Mouse (Mus musculus): ENCODE measurements around the gene Mael. TPM values are rescaled to one million over a fixed set of nuclear protein-coding genes. Genes with fewer than 3 reads are reported as not detected.

The Mael gene
- polyA plus RNA-seq, 1 experiment from 2014 or later = 0.18 TPM

DNA sequence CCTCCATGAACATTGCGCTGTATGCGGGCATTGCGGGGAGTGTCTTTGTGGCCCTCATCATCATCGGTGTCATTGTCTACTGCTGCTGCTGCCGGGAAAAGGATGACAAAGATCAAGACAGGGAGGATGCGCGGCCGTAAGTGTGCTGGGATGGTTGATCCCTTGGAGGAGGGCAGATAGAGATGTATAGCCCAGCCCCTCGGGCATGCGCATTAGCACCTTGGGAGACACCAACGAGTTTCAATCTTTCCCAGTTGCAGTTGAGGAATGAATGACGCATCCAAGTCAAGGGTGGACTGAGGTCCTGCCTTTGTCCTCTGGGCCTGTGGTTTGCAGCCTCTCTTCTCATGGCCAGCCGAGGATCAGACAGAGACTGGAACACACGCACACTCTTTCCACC is 74.0 kb downstream of the Mael start:
- Histone ChIP-seq H3K36me3 (no peaks in the 10 kb centered on the region), H3K27me3 (peaks cover 8% of the 10 kb centered on the region), H3K9me3 (no peaks in the 10 kb centered on the region), H3K4me2 (replicated peaks) (no peak overlapping the region), H3K9ac (no peak overlapping the region), H3K27ac (no peak overlapping the region), H3K4me3 (no peak overlapping the region), H3K4me1 (no peaks in the 10 kb centered on the region)
- 91% methylated on average over 14 of the region's 14 CpGs for WGBS
- ATAC-seq (ENCODE audit: low FRiP score, low read depth) = no peak

DNA sequence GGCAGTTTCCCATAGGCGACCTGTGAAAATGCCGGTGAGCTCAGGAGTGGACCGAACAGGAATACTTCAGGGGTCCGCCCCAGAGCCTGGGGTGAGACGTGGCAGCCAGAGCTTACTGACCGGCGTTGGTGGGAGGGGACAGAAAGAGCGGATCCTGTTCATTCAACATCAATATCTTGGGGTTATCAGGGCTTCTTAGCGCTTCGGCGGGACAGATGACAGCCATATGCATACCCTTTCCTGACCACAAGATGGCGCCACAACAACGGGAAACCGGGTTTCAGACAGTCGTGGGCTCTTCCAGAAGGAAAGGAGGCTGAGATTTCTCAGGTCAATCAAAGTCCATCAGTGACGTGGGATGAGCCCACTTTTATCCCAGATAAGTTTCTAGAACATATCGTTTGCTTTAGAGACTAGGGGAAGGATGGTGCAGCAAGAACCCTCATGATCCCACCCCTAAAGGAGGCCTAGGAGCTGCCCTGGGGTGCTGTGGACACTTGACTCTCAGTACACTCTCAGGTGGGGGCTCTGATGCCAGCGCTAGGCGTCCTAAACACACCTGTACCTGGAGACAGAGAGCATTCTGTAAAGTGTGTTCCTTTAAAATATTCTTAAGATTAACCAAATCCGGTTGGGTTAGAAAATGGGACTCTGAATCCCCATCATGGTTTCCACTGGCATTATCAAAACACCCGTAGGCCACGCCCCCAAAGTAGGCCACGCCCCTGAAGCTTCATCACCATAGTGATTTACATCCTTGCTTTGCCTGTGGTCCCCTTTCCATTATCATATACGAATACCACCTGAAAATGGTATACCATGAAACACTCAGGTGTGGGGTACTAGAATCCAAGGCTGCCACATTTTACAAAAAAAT is 77.7 kb downstream of the Mael start:
- Histone ChIP-seq H3K4me1 (no peaks in the 10 kb centered on the region), H3K9me3 (no peaks in the 10 kb centered on the region), H3K4me2 (replicated peaks) (peak overlapping the region; percentile 46), H3K4me3 (peak overlapping the region; percentile 19; the same call in 1 of the 2 replicates), H3K36me3 (no peaks in the 10 kb centered on the region), H3K9ac (0 out of 2 replicates have a peak overlapping the region, but pooled peaks have one; percentile 1), H3K27ac (no peak overlapping the region), H3K27me3 (peaks cover 34% of the 10 kb centered on the region)
- 14% methylated on average over 24 of the region's 24 CpGs for WGBS
- peak; percentile 49; the same call in 1 of the 2 replicates for ATAC-seq (ENCODE audit: low FRiP score, low read depth)

DNA sequence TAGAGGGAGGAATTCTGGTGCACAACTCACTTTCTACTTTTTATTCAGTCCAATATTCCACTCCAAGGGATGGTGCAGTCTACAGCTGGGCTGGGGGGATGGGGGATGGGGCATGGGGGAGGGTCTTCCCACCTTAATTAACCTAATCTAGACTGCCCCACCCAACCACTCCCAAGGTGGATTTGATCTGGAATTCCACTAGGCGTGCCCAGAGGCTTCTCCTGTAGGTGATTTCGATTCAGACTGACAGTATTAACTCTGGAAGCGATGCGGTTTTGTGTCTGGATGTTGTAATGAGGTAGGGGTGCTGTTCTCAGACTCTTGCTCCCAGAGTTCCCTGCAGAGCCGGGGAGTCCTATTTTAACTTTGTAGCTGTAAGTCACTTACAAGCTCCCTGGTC is 78.4 kb downstream of the Mael start:
- H3K9me3 ChIP-seq = no peaks in the 10 kb centered on the region
- no peaks in the 10 kb centered on the region for H3K4me1 ChIP-seq
- no peak for ATAC-seq (ENCODE audit: low FRiP score, low read depth)
- H3K4me2 ChIP-seq (replicated peaks) = peak overlapping the region; percentile 46
- WGBS = 46% methylated on average over 5 of the region's 5 CpGs
- H3K9ac ChIP-seq = 0 out of 2 replicates have a peak overlapping the region, but pooled peaks have one; percentile 1
- H3K36me3 ChIP-seq = no peaks in the 10 kb centered on the region
- H3K27ac ChIP-seq = no peak overlapping the region
- peaks cover 41% of the 10 kb centered on the region for H3K27me3 ChIP-seq
- H3K4me3 ChIP-seq = no peak overlapping the region

DNA sequence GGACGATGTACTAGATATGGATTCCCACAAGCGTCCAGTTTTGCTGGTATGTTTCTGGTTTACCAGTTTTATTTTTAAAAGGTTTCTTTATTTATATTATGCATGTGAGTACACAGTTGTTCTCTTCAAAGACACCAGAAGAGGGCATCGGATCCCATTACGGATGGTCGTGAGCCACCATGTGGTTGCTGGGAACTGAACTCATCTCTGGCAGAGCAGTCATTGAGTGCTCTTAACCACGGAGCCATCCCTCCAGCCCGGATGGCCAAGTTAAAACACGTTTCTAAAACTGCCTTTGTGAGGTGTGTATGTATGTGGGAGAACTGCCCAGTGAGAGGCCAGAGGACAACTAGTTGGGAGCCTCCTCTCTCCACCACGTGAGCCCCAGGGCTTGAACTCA is 79.9 kb downstream of the Mael start:
- Histone ChIP-seq H3K27ac (no peak overlapping the region), H3K4me2 (replicated peaks) (no peak overlapping the region)

DNA sequence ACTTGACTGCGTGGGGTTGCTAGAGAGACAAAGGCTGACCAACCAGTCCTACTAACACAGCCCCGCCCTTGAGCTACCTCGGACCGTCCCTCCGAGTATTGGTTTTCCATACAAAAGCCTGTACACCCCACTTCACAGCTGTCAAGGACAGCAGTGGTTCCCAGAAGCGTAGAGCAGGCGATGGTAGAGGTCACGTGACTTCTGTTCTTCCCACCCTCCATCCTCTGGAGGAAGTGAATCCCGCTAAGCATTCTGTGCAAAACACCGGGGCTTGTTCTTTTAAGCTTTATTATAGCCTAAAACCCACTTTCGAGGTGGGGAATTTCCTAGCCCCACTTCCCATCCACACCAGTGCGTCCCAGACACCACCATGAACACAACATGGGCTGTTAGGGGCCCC is 80.8 kb downstream of the Mael start:
- no peak for ATAC-seq (ENCODE audit: low FRiP score, low read depth)
- WGBS = 87% methylated on average over 12 of the region's 12 CpGs
- H3K9ac ChIP-seq = no peak overlapping the region
- no peak overlapping the region for H3K4me2 ChIP-seq (replicated peaks)
- no peaks in the 10 kb centered on the region for H3K9me3 ChIP-seq
- H3K36me3 ChIP-seq = no peaks in the 10 kb centered on the region
- H3K27me3 ChIP-seq = peaks cover 50% of the 10 kb centered on the region
- no peak overlapping the region for H3K27ac ChIP-seq
- no peak overlapping the region for H3K4me3 ChIP-seq
- H3K4me1 ChIP-seq = peaks cover 3% of the 10 kb centered on the region; the same call in 1 of the 2 replicates

More for the DNA sequence above, 79.9 kb downstream of the Mael start:
- Histone ChIP-seq H3K4me3 (no peak overlapping the region), H3K27me3 (peaks cover 50% of the 10 kb centered on the region), H3K36me3 (no peaks in the 10 kb centered on the region), H3K9me3 (no peaks in the 10 kb centered on the region), H3K4me1 (peaks cover 3% of the 10 kb centered on the region; the same call in 1 of the 2 replicates), H3K9ac (no peak overlapping the region)
- no peak for ATAC-seq (ENCODE audit: low FRiP score, low read depth)
- 67% methylated on average over 9 of the region's 9 CpGs for WGBS

DNA sequence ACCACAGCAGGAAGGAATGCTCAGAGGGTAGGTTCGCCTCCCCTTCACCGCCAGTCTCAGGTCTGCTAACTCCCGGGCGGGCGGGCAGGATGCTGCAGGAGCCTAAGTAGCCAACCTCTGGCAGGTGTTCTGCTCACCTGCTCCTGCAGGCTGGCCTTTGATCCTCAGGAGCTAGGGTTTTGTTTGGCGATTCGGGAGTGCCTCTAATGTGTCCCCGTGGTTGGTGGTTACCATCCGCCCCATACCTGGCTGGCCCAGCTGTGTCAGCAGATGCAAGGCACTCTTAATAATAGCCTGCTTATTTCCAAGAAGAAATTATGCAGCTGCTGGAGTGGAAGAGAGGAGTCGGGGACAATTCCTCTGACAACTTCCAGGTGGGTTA is 83.4 kb downstream of the Mael start:
- H3K9ac ChIP-seq = no peak overlapping the region
- H3K4me1 ChIP-seq = peaks cover 3% of the 10 kb centered on the region; the same call in 1 of the 2 replicates
- H3K36me3 ChIP-seq = no peaks in the 10 kb centered on the region
- no peaks in the 10 kb centered on the region for H3K9me3 ChIP-seq
- no peak overlapping the region for H3K27ac ChIP-seq
- H3K4me2 ChIP-seq (replicated peaks) = no peak overlapping the region
- H3K4me3 ChIP-seq = no peak overlapping the region
- WGBS = 36% methylated on average over 10 of the region's 10 CpGs
- peaks cover 47% of the 10 kb centered on the region for H3K27me3 ChIP-seq
- ATAC-seq (ENCODE audit: low FRiP score, low read depth) = no peak

DNA sequence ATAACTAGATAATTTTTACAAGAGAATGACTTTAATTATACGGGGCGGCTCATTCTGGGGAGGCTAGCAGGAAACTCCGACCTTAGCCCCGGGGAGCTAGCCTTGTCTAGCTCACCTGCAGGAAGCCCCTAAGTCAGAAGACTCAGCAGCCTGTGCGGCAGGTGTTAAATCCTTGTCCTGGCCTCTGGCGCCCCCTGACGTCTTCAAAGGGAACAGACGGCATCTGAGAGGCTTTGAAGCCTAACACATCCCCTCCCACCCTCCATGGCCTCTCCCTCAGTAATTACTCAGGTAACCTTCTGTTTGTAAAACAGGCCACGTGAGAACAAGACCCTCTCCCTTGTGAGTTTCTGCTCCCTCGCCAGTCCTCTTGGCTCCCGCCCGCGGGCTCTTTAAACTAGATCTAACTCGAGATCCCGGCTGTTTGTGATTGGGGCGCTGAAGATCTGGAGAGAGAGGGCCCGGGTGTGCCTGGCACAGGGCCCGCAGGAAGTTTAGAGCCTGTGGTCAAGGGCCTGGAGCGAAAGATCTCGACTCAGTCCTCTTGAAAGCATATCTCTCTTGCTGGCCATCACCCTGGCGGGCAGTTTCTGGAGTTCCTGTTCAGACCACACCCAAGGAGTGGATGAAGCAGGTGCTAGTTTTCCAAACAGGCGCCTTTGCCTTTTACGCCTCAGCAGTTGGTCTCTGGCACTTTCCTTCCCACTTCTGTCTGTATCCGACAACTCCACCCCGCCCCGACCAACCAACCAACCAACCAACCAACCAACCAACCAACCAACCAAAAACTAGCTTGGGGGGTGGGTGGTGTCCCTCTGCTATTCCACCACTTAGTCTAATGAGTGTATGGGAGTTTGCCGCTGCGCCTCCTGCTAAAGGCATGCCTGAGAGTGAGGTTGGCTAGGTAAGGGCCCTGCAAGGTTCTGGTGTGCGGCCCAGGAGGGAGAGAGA is 84.1 kb downstream of the Mael start:
- Histone ChIP-seq H3K9ac (0 out of 2 replicates have a peak overlapping the region, but pooled peaks have one; percentile 31), H3K4me1 (peaks cover 3% of the 10 kb centered on the region; the same call in 1 of the 2 replicates), H3K4me3 (peak overlapping the region; percentile 15; the same call in 1 of the 2 replicates), H3K27me3 (peaks cover 40% of the 10 kb centered on the region), H3K4me2 (replicated peaks) (peak overlapping the region; percentile 56), H3K9me3 (no peaks in the 10 kb centered on the region), H3K27ac (no peak overlapping the region), H3K36me3 (no peaks in the 10 kb centered on the region)
- peak; percentile 29; the same call in 1 of the 2 replicates for ATAC-seq (ENCODE audit: low FRiP score, low read depth)
- 7% methylated on average over 29 of the region's 29 CpGs for WGBS

DNA sequence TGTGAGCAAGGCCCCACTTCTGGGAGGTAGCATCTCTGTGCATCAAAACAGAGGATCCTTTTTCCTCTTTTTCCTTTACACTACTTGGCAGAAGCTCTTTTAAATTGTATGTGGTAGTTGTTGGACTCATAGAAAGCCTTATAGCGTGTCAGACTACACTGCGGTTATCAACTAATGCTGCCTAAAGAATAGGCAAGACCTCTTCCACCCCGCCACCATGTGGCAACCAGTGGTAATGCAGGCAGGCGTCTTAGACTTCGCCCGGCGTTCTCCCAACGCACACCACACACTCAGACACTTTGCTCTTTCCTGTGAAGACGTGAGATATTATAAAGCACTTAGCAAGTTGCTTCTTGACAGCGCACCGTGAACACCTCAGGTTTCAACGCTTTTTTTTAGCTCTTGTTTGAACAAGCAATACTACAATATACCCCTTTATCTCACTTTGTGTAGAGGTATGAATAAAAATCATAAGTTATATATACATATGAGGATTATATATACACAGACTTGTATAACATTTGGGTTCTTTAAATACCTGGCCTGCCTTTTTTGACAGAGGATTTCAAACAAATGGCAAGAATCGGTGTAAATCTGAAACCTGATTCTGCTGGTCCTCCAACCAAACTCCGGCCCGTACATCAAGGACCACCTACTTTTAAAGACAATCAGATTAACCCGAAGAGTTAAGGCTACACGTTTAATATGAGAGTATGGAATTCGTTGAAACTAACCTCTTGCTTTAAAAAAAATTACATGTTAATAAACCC is 85.0 kb downstream of the Mael start:
- Histone ChIP-seq H3K4me3 (no peak overlapping the region), H3K9ac (no peak overlapping the region), H3K4me2 (replicated peaks) (no peak overlapping the region; the same call in 1 of the 2 replicates), H3K27me3 (peaks cover 34% of the 10 kb centered on the region), H3K9me3 (no peaks in the 10 kb centered on the region), H3K36me3 (no peaks in the 10 kb centered on the region), H3K27ac (no peak overlapping the region), H3K4me1 (peaks cover 3% of the 10 kb centered on the region; the same call in 1 of the 2 replicates)
- peak; percentile 29; the same call in 1 of the 2 replicates for ATAC-seq (ENCODE audit: low FRiP score, low read depth)
- 10% methylated on average over 18 of the region's 18 CpGs for WGBS

DNA sequence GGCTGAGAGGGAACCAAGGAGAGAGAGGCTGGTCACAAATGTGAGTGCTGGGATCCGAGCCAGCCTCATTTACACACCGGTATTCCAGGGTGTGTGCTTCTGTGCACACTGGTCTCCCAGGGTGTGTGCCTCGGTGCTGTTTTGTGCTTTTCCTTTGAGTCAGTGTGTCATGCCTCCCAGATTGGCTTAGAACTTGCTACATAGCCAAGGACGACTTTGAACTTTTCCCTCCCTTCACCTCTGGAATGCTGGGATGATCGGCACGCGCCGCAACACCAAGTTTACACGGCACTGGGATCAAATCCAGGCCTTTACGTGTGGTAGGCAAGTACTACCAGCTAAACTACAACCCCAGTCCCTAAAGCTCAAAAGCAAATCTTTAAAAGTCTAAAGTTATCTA is 86.5 kb downstream of the Mael start:
- 91% methylated on average over 10 of the region's 10 CpGs for WGBS
- Histone ChIP-seq H3K36me3 (no peaks in the 10 kb centered on the region), H3K9ac (no peak overlapping the region), H3K4me3 (no peak overlapping the region), H3K4me1 (peaks cover 3% of the 10 kb centered on the region; the same call in 1 of the 2 replicates), H3K27me3 (peaks cover 25% of the 10 kb centered on the region), H3K9me3 (no peaks in the 10 kb centered on the region), H3K4me2 (replicated peaks) (no peak overlapping the region), H3K27ac (no peak overlapping the region)
- ATAC-seq (ENCODE audit: low FRiP score, low read depth) = no peak

DNA sequence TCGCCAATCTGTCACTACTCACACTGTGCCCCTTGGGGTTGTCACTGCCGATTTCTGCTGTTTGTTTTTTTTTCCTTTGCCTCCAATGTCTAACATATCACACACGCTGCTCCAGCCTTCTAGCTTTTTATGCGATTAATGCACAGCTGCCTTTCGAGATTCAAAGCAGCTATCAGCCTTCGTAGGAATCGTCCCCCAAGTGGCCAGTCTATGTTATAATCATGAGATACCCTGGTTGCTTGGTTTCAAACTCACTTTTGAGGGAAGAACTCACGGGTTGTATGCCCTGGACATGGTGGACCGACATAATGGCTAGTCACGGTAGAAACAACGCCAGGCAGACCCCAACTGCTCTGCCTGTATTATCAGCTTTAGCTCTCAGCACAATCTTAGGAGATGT is 87.2 kb downstream of the Mael start:
- Histone ChIP-seq H3K9ac (no peak overlapping the region), H3K27ac (no peak overlapping the region), H3K4me2 (replicated peaks) (no peak overlapping the region), H3K9me3 (no peaks in the 10 kb centered on the region), H3K36me3 (no peaks in the 10 kb centered on the region), H3K4me1 (peaks cover 3% of the 10 kb centered on the region; the same call in 1 of the 2 replicates), H3K4me3 (no peak overlapping the region), H3K27me3 (peaks cover 19% of the 10 kb centered on the region)
- ATAC-seq (ENCODE audit: low FRiP score, low read depth) = no peak
- WGBS = 62% methylated on average over 11 of the region's 11 CpGs
